Mouse (Mus musculus) testis, postnatal 10 days (tissue): ENCODE data around the gene Slc6a6.

ENCODE experiments used
- DNase-seq: peaks from one replicate; pipeline ENCODE4 v3.0.0; 2021; ENCODE audit warnings: low spot score

Gene Slc6a6

GRCm38 (mm10) chr6:91683602-91684473 lies at the start of gene Slc6a6:
Gene Slc6a6, plus strand, starts transcription at chr6:91684053.
- peak; percentile 94 for DNase-seq

GRCm38 (mm10) chr6:91634417-91634816 lies 49.4 kb upstream of the Slc6a6 start:
- DNase-seq = no peak

GRCm38 (mm10) chr6:91634876-91635275 lies 49.0 kb upstream of the Slc6a6 start:
- no peak for DNase-seq

GRCm38 (mm10) chr6:91638204-91638995 lies 45.5 kb upstream of the Slc6a6 start:
- DNase-seq = no peak

GRCm38 (mm10) chr6:91643011-91643410 lies 40.8 kb upstream of the Slc6a6 start:
- no peak for DNase-seq

GRCm38 (mm10) chr6:91643416-91643921 lies 40.4 kb upstream of the Slc6a6 start:
- no peak for DNase-seq

GRCm38 (mm10) chr6:91646019-91646418 lies 37.8 kb upstream of the Slc6a6 start:
- DNase-seq = no peak

- DNase-seq = no peak
These were observed 37.0 kb upstream of the Slc6a6 start for GRCm38 (mm10) chr6:91646822-91647221.

GRCm38 (mm10) chr6:91647385-91647791 lies 36.5 kb upstream of the Slc6a6 start:
- DNase-seq = no peak

GRCm38 (mm10) chr6:91650255-91650654 lies 33.6 kb upstream of the Slc6a6 start:
- no peak for DNase-seq

GRCm38 (mm10) chr6:91652296-91652695 lies 31.6 kb upstream of the Slc6a6 start:
- no peak for DNase-seq

GRCm38 (mm10) chr6:91655244-91655643 lies 28.6 kb upstream of the Slc6a6 start:
- no peak for DNase-seq

GRCm38 (mm10) chr6:91655874-91656433 lies 27.9 kb upstream of the Slc6a6 start:
- no peak for DNase-seq

GRCm38 (mm10) chr6:91658288-91658687 lies 25.6 kb upstream of the Slc6a6 start:
- DNase-seq = no peak

GRCm38 (mm10) chr6:91659841-91660509 lies 23.9 kb upstream of the Slc6a6 start:
- no peak for DNase-seq

- DNase-seq = no peak
These were observed 21.6 kb upstream of the Slc6a6 start for GRCm38 (mm10) chr6:91662301-91662700.

- no peak for DNase-seq
These were observed 20.2 kb upstream of the Slc6a6 start for GRCm38 (mm10) chr6:91663616-91664015.

- no peak for DNase-seq
These were observed 18.6 kb upstream of the Slc6a6 start for GRCm38 (mm10) chr6:91665267-91665666.

GRCm38 (mm10) chr6:91665990-91666700 lies 17.7 kb upstream of the Slc6a6 start:
- DNase-seq = no peak

- DNase-seq = no peak
These were observed 16.7 kb upstream of the Slc6a6 start for GRCm38 (mm10) chr6:91667141-91667540.

- no peak for DNase-seq
These were observed 15.6 kb upstream of the Slc6a6 start for GRCm38 (mm10) chr6:91668276-91668675.
